Mouse (Mus musculus): ENCODE measurements at regions not wholly inside any gene's neighbourhood (a gene's known extent, or its start where the extent isn't known, plus 50 kb on each side); places are given as distances from the start of the nearest gene placed in this dataset.
A peak's percentile ranks its signal among the peaks of the same experiment; 100 is the strongest.
"Not testable (repeated sequence)": the region's sequence is repeated elsewhere in the genome, so short reads cannot be mapped to it uniquely, and the experiment has no call there.

DNA sequence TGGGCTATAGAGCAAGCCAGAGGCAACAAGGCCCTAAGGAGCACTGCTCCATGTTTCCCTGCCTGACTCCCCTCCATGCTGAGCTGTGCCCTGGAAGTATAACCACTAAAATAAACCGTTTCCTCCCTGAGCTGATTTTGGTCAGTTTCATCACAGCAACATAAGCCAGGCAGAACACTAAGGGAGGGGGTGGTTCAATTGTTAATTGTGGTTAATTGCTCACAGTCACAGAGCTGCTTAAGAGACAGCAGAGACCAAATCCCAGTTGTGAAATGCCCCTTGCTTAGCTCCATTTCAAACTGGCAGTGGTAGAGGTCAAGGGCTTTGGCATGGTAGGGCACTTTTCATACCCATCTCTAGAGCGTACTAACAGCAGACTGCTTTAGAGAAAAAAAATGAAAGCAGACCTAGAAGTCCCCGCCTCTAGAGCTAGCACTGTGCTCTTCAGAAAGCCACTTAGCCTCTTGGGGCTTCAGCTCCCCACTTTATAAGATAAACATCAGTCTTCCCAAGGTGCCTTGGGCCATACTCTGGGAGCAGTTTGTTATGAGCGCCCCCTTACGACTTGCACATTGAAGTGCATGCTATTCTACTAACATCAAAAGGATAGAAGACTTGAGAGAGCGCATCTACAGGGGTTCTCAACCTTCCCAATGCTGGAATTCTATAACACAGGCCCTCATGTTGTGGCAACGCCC lies 380.3 kb upstream of the Zfp703 start:
- DNase-seq (ENCODE audit: low spot score) = peak; percentile 8

DNA sequence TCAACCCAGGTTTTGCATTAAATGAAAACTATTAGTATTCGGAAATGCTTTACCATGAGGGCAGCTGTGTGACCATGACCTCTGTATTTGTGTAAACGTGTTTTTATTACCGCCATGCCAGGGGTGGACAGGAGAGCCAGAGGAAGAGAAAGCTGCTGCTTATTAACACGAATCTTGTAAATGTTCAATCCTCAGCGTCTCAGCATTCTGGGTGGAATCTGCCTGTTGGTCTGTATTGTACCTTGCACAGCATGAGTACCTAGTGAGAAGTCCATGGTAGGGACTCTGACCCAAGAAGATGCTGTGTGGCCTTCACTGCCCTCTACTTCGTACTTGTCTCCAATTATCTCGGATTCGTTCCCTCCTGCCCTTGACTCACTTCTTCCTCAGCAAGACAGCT lies 378.6 kb upstream of the Zfp703 start:
- DNase-seq (ENCODE audit: low spot score) = no peak

DNA sequence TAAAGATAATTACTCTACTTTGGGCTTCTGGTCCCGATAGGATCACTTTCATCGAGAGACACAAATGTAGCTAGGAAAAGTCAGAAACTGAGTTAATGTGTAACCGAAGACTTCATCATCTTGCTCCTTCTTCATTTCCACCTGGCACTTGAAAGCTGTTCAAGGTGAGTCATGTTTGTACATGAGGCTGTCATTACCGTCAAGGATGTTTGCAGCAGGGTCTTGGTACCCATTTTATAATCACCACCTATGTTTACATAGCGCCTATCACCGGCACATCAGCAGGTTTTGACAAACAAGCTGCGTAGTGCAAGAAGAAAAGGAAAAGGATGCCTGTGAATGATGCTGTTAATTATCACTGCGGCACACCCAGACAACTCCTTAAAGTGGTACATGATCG lies 377.0 kb upstream of the Zfp703 start:
- DNase-seq (ENCODE audit: low spot score) = no peak

DNA sequence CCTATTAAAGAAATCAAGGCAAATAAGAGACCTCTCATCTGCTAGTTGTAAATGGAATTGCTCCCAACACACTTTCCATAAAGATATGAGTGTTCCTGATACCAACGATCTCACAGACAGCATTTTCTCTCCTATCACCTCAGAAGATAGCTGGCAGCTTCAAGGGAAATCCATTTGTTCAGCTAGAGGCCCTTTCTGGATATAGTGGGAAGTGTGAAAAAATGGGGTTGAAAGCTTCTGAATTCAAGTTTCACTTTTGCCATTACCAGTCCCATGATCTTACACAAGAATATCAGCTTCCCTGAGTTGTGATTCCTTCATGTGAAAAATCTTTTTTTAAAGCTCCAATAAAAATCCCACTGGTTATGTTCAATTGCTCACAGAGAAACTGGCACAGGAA lies 369.1 kb upstream of the Zfp703 start:
- DNase-seq (ENCODE audit: low spot score) = no peak

DNA sequence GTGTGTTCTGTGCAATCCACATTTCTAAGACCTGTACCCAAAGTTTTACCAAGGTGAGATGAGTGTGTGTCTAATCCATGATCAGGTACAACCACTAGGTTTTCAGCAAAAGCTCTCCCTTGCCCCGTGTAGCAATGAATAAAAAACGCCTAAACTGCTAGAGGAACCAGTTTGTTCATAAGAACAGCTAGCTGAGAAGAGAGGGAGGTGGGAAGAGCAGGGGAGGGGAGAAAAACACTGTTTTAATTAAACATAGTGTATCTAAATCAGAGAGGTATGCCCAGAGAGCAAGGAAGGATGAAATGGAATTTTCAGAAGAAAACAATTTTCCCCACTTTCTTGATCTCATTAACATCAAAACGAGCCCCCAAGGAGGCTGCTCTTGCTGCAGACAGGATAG lies 368.5 kb upstream of the Zfp703 start:
- DNase-seq (ENCODE audit: low spot score) = no peak

DNA sequence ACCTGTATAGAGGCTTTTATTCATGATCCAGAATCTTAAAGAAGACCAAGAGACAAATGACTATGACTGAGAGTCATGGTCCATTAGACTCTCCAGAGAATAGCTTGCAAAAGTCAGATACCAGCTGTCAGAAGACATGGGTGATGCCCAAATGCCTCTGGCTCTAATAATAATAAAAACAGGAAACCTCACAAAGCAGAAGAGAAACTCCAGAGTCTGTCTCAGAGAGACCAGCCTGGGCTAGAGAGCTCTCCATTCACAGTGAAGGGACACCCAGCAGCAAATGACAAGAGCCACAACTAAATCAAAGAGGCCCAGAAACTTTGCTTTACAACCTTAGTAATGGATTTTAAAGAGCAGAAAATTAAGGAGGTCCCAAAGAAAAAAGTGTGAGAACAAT lies 365.0 kb upstream of the Zfp703 start:
- DNase-seq (ENCODE audit: low spot score) = no peak

DNA sequence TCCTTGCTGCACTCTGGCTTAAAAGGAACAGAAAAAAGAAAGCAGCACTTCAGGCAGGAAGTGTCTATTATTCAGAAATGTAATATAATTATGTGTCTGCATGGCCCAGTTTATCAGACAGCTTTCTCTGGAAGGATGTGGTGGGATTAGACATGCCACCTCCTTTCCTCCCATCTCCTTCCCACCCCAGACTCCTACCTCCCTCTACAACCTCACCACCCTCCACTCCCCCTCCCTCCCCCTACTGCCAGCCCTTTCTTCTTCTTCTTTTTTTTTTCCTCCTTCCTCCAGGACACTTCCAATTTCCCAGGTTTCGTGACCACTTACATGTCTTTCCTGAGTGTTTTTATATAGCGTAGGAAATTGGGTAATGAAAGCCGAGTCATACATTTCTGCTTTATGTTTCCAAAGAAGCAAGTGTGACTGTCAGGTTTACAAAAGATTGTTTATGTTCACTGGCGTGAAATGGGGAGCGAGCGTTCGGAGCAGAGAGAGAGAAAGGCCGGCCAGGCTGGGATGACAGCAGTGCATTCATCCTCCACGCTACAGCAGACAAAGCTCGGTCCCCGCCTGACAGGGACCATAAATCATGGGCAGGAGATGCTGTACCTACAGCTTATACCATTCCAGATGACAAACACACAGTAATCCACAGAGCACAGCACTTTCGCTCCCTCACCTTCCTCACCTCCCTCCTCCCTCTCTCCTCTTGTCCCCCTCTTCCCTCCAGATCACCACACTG lies 354.6 kb upstream of the Zfp703 start:
- no peak for DNase-seq (ENCODE audit: low spot score)

DNA sequence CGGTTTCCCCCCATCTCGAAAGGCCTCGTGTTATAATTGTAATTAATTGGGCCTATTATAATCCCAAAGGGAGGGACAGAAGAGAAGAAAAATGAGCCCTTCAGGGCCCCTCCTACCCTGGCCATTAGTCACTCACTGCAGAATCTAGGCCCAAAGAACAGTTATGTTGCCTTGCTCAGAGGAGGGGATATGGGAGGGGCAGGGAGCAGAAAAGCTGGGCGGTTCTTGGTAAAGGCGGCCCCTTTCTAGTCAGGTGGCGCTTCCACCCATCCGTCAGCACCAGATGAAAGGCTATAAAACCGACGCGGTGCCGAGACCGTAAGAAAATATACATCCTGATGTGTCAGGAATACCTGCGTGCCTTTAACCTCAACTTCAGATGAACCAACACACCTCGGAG lies 350.9 kb upstream of the Zfp703 start:
- no peak for DNase-seq (ENCODE audit: low spot score)

DNA sequence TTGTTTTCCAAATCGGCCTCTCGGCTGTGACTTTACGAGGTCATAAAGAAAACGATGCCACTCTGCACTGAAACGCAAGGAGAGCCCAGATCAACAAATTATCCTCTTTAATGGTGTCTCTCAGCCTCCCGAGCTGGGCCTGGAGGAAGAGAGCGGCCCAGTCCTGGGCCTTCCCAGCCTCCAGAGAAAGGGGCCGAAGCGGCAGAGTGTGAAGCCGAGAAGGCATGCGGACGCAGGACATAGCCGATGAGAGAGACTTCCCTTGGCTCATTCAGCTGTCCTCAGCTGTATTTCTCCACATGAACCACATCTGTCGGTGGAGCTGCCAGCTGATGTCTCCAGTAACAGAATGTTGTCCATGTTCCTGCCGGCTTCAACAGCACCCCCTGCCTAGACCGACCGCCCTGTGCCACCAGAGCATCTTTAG lies 350.5 kb upstream of the Zfp703 start:
- peak; percentile 23 for DNase-seq (ENCODE audit: low spot score)

DNA sequence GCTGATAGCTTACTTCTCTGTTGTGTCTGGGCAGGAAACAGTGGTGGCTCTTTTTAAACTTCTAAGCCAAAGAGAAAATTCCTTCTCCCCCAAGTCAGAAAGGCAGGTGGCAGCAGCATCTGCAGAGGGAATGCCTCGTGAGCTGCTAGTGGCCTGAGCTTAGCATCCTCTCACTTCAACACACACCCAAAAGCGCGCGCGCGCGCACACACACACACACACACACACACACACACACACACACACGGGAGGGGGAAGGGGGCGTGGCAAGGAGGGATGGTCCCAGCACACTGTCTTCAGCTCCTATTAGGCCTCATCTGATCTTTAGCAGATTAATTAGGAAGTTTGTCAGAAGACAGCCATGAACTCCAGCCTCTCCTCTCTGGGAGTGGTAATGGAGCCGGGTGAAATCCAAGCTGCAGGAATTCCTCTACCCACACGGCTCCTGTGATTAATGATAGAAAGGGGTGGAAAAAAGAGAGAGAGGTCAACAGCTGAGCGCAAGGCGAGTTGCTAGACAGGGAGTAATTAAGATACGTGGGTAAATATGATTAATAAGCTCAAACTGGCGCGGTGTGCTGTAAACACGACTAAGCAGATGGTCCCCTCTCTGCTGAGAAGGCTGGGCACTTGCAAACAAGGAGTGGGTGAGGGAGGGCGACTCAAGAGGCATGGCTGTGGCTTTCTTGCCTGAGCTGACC lies 349.8 kb upstream of the Zfp703 start:
- DNase-seq (ENCODE audit: low spot score) = peak; percentile 5

DNA sequence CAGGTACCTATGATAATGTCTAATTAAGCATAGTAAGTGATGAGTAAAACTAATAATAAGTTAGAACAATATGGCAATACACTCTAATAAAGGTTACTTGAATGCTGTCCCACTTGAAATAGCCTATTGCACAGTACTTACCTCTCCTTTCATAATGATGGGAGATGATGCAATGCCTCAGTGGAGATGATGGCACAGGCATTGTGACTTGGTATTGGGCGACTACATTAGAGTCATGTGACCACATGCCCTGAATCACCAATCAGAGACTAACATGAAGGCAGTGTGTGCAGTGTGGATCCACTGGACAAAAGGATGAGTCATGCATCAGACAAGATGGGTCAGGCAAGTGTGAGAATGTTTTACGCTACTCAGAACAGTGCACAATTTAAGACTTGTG lies 346.6 kb upstream of the Zfp703 start:
- DNase-seq (ENCODE audit: low spot score) = no peak

DNA sequence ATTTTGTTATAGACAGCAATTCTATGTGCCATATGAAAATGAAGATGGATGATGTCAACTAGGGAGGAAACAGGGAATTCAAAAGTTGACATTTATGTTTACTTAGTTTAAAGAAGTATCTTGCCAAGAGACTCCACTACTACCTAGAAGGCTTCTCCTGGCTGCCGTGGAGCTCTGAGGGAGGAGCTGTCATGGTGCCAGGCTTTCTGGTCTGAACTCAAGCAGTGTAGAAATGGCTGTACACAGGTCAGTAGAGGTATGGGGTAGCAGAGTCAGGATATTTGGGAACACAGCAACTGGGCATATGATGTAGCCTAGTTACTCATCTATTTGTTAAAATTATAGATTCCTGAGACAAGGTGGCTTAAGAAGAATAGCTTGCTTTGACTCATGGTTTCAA lies 341.4 kb upstream of the Zfp703 start:
- DNase-seq (ENCODE audit: low spot score) = no peak

DNA sequence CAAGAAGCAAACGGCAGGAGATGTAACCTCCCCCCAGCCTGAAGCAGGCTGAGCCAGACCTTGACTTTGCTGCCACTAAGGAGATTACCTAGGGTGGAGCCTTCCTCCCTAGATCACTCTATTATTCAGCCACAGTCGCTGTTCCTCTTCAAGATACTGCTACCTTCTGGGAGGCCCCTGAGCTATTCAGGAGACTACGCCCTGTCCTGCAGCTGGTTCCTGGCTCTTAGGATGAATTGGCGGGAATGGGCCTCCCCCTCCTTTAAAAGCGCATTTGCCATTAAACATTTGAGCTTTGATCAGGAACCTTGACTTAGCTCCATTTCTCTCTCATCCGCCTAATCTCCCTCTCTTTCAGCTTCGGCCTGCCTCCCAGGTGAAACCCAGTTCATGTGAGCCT lies 331.8 kb upstream of the Zfp703 start:
- not testable (repeated sequence) for DNase-seq (ENCODE audit: low spot score)

DNA sequence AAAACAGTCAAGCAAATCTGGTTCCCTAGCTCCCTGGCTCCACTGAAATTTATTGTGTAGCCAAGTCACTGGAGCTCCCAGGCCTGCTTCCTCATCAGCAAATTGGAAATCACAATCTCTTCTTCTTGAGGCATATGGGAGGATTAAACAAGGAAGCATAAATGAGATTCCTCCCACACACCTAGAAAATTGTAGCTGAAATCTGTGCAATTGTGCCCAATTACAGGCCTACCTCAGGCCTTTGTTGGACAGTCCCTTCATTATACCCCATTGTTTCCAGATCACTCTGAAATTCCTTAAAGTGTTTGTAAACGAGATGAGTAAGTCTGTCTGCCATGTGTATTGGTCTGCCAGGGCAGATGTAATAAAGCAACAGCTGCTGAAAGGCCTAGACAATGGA lies 326.8 kb upstream of the Zfp703 start:
- no peak for DNase-seq (ENCODE audit: low spot score)

DNA sequence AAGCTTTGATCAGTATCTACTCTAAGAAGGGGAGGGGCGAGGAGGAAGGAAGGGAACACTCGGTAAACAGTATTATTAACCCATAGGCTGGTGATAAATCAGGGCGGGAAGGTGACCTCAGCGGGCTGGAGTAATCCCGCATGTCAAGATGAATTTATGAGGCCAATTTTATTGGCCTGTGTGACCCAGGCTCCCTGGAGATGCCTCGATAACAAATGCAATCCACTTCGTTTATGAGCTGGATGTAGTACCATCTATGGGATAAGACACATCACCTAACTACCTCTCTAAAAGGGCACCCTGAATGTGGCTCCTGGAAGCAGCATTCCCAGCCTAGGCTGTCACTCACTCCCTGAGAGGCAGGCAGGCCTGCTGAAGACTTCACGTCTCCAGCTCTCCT lies 321.2 kb upstream of the Zfp703 start:
- DNase-seq (ENCODE audit: low spot score) = no peak

DNA sequence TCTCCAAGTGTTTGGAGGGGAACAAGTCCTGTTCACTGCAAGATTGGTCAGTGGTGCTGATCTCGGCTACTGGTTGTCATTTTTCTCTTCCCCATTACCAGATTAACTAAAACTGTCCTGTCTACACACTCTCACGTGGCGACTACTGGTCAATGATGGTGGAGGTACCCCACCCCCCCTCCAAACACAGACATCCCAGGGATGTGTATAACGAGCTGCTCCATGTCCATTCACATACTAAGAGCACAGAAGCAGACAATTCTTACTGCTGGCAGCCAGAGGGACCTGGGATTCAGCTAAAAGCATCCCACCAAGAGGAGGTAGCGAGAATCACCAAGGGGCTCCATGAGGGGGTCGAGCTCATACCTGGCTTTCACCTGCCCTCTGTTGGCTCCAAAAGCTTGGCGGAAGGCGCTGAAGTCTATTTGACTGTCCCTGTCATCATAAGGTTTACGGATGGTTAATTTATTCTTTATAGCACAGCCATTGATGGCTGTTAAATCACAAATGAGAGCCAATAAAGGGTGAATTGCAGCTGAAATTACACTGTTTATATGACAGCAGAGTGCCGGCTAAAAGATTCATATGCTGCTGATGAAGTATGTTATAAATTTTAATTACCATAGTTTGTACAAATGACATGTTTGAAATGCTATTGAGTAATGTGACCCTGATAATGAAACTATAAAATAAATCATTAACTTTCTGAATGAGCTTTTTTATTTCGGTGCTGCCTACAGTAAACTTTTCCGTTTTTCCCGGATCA lies 320.6 kb upstream of the Zfp703 start:
- no peak for DNase-seq (ENCODE audit: low spot score)

DNA sequence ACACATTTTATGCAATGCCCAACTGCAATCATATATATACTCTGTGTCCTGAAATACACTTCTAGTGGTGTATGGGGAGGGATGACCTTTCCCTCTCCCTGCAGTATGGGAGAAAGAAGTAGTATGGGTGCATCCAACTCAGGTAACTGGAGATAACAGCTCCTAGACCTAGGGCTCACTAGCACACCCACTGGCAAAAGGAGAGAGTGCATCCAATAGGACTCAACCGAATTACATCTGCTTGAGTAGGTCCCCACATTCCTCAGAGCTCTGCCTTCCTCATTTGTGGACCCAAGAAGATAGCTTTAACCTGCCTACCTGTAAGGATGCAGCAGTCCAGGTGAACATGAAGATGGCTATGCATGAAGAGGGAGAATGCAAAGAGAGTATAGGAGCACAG lies 317.7 kb upstream of the Zfp703 start:
- no peak for DNase-seq (ENCODE audit: low spot score)

DNA sequence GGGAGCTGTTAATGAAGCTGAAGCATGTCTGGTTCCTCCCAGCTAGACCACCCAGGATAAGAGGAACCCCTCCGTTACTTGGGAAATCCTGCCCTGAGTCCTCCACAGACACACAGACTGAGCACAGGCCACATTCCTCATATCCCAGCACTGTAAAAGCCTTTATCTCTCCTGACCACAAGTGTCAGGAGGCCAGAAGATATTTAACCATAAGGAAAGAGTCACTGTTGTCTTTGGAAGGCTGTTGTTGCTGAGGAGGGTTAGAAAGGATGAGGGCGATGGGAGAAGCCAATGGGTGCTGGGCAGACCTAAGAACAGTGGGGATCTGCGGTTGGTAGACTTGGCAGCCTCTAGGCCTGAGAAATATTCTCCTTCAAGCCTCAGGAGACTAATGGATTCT lies 307.6 kb upstream of the Zfp703 start:
- DNase-seq (ENCODE audit: low spot score) = no peak

DNA sequence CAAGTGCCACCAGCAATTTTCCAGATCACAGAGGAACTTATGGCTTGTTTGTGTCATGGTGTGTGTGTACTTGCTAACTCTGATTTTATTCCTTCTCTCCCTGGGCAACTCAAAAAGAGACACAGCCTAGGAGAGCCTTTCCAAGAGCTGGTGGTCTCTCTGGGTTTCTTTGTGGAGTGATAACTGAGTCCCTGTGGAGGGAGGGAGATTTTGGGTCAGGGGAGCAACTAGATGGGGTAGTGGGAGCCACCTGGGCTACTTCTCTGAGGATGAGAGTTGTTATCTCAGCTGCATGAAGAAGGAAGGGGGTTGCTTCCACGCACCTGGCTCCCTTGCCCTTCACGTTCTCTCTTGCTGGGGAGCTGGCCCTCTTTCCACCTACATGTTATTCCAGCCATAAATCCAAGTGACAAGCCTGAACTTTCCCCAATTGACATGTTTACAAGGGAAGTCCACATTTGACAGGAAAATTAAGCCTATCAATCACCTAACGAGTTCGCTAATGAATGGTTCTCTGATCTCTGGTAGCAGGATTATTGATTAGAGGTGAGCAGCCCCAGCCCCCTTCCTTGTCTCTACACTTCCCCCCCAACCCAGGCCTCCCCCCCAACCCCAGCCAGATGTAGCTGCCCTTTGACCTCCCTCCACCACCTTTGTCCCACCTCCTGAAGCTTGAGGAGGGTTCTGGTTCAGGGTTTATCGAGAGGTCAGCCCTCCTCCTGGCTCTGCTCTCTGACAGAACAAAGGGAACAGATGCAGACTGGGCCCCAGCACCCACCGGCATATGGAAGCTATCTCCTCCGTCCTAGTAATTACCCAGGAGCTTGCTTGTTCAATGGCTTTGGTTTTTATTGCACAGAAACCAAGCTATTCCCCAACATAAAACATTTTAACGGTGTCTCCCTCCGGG lies 304.4 kb upstream of the Zfp703 start:
- DNase-seq (ENCODE audit: low spot score) = no peak

DNA sequence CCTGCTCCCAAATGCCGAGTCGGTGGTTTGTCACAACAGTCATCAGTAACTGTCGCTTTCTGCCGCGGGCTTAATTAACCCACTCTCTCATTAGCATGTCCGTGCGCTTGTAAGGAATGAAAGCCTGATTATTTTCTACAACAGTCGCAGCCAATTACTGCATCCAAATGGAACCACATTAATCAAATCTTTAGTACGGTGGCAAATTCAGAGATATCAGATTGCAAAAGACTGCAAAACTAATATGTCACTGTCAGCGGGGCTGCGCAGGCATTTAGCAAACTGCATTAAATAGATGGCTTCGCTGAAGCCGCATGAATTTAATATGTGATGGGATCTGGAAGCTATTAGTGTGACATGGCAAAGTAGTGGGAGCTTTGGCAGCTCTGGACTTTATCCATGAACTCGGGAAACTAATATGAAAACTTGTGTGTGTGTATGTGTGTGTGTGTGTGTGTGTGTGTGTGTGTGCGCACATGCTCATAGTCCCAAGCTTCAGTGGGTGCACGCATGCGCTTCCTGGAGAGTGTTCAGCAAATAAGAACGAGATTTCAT lies 299.5 kb upstream of the Zfp703 start:
- DNase-seq (ENCODE audit: low spot score) = no peak

Data from gastrocnemius, adult 18-20 months (tissue).